Mouse (Mus musculus): Measurements from ENCODE around the gene Anpep. TPM values are rescaled to one million over a fixed set of nuclear protein-coding genes. Genes with fewer than 3 reads are reported as not detected.

Anpep gene
- polyA plus RNA-seq (2012; rRNA removed): 5.4 and 5.9 TPM in 2 replicates

DNA sequence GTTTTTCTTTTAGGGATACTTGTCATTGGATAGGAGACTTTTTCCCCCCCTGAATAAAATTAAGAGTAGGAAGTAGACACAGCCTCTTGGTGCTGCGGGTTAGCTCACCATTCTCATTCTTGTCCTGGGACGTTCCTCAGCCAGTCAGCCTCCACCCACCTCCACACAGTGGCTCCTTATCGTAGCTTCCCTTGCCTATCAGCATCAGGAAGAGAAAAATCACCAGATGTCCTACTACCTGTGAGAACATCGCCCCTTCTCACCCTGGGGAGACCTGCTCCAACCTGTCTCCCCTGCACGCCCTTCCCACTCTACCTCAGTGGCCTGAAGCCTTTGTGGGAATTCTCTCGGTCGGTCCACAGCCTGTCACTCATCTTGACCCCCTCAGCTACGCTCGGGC, at the start of gene Anpep:
Anpep (minus strand) TSS at position 249 of the 400 bp plus-strand sequence.
- DNase-seq (ENCODE audit: extremely low spot score in 1 of 2, low spot score in 1 of 2): no peak

DNA sequence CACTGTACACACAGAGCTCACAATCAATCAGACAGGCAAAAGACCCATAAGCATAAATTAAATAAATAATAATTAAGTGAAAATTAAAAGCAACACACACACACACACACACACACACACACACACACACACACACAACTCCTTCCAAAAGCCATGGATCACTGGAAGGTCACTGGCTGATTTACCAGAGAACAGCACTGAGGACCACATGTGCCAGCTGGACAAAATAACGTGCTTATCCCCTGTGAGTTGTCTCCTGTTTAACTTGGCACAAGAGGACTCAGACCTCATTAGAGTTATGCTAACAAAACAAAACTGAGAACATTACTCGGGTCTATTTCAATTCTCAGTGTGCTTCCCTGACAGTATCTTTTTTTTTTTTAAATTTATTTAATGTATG, 46.5 kb upstream of the Anpep start:
- no peak for DNase-seq (ENCODE audit: extremely low spot score in 1 of 2, low spot score in 1 of 2)

DNA sequence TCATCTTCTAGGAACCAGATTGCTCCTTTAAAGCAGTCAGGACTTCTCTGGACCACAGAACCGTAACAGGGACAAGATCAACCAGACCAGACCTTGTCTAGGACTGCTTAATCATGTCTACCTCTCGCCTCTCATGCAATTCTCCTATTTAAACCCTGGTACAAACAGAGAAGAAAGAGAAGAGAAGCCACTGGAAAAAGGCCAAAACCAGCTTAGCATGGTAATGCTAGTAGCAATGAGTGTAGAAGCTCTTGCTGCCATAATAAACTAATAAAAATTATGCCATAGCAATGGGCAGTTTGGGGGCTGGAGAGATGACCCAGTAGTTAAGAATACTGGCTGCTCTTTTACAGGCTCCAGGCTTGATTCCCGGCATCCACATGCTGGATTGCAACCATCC, 46.1 kb upstream of the Anpep start:
- DNase-seq (ENCODE audit: extremely low spot score in 1 of 2, low spot score in 1 of 2): no peak

DNA sequence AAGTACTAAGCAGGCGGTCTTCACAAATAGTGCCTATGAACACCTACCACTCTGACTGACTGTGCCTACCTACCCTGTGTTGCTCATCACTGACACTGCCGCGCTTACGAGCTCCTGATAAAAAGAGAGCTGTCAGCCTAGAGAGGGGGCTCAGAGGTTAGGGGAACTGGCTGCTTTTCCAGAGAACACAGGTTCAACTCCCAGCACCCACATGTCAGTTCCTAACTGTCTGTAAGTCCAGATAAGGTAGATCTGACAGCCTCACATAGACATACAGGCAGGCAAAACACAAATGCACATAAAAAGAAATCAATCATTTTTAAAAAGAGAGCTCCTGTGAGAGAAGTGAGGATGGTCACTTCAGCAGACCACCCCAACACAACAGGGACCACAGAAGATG, 44.3 kb upstream of the Anpep start:
- no peak for DNase-seq (ENCODE audit: extremely low spot score in 1 of 2, low spot score in 1 of 2)

DNA sequence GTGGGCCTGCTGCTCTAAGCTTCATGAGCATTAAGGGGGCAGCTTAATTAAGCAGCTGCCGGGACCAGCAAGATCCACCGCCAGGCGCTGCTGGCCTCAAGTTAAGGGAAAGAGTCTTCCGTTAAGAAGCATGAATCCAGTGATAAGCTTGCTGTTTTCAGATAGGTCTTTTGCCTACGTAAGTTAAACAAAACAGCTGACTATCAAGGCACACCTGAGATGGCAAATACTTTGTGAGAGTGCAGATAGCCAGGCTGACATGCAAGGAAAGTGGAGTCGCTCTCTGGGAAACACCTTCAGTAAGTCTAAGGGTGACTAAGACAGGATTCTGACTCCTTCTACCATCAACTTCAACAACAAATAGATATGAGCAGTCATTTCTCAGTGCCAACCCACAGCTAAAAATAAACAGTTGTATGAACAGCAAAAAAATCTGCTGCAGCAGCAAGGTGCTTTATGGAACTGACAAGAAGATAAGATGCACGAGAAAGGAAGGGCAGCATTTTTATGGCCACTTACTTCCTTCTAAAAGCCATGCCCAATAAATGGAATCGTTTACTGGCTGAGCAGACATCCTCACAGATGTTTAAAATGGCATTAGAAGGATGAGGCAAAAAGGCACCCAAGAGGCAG, 42.4 kb upstream of the Anpep start:
- no peak for DNase-seq (ENCODE audit: extremely low spot score in 1 of 2, low spot score in 1 of 2)

DNA sequence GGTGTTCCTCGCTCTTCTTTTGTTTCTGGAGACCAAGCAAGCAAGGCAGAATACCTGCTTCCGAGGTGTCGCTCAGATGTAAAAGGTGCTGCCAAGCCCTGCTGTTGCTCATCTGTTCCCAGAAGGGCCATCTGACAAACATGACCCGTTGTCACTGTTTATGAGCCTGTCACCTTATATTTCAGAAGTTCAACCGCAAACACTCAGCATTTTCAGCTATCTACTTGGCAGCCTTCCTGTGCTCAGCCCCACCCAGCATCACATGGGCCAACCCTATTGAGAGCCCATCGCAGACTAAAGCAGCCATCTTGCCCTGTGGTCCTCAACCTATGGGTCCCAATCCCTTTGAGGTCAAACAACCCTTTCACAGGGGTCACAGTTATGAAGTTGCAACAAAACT, 39.9 kb upstream of the Anpep start:
- DNase-seq (ENCODE audit: extremely low spot score in 1 of 2, low spot score in 1 of 2): no peak

DNA sequence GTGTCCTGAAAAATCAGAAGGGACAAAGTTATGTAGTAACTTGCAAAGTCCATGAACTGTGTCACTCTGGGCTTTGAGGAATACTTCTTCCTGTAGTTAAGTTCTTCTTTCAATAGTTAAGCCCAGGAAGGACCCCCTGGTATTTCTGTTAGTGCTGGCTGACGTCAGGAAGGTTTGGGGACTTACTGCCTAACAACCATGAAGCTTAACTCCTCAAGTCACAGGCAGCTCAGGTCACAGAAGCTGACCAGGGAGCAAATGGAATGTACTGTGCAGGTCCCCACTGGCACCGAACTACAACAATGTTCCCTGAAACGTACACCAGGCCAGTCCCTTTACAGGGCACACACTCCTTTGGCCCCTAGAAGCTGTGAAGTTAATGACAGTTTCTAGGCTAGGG, 34.4 kb upstream of the Anpep start:
- DNase-seq (ENCODE audit: extremely low spot score in 1 of 2, low spot score in 1 of 2): no peak

DNA sequence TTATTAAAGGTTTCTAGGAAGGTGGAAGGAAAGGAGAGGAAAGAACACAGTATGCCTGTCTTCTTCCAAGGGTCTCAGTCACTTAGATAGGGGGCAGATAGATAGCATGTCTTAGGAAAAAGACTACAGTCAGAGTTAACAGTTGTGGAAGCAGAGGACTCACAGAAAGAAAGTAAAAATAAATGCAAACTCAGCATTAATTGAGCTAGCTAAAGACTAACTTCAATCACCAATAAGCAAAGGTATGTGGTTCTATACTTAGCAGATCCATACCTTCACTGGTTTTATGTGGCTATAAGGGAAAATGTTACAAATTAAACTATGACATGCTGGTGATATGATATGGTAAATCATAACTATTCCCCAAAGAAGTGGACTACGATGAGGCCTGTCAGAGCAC, 33.9 kb upstream of the Anpep start:
- no peak for DNase-seq (ENCODE audit: extremely low spot score in 1 of 2, low spot score in 1 of 2)

DNA sequence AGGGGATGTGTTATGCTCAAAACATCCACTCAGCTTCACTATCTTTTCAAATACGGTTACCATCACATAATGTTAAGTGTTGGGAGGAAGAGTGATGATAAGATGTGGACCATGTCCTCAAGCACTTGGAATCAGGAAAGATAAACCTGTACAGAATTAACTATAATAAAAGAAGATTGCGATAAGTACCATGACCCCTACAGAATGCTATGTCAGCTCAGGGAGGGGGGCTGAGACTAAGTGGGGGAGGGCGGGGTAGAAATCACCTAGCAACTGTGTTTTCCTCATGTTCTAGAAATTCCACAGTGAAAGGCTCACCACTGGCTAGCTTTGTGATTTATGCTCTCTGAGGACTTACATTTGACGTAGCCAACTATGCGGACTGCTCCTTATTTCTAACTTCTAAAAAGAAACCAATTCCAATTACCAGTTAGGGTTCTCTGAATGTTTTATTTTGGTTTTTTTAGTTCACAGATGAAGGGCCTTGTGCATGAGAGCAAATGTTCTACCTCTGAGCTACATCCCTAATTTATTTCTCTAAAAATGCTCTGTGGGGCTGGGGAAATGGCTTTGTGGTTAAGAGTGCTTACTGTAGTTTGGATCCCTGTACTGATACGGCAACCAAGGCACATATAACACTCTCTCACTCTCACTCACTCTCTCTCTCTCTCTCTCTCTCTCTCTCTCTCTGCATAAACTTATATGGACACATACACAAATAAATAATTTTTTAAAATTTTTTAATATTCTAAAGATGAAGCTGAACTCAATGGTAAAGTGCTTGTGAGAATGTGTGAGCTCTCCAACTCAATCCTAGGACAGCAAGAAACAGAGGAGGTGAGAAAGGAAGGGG, 31.9 kb upstream of the Anpep start:
- no peak for DNase-seq (ENCODE audit: extremely low spot score in 1 of 2, low spot score in 1 of 2)

DNA sequence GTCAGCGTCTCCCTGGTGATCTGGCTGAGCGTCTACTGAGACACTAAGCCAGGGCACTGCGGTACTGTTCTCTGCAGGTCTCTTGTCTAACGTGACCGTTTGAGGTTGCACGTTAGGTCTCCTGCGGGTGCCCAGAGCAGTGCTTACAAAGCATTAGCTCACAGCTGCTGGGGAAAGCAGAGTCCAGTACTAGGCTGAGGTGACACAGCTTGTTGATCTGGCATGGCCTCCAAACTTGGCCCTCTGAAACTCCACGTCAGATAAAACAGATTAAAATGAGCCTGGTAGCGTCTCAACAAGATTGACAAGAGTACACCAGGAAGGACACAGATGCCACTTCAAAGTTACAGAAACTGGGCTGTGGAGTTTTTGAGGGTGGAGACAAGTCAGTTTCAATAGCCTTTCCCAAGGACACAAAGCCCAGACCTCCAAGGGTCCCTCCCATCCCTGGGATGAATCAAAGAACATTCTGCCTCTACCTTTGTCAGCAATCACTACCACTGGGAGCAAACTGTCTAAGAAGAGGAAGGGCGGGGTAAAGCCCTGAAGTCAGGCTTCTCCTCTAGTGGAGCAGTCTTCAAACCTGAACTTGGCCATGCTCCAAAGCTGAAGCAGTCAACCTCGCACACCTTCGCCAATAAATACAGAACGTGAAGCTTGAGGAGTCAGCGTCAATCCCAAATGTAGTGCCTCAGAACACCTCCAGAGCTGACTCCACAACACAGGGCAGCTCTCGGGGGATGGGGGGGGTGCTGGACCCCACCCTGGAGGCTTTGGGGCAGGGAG, 29.8 kb upstream of the Anpep start:
- no peak for DNase-seq (ENCODE audit: extremely low spot score in 1 of 2, low spot score in 1 of 2)

DNA sequence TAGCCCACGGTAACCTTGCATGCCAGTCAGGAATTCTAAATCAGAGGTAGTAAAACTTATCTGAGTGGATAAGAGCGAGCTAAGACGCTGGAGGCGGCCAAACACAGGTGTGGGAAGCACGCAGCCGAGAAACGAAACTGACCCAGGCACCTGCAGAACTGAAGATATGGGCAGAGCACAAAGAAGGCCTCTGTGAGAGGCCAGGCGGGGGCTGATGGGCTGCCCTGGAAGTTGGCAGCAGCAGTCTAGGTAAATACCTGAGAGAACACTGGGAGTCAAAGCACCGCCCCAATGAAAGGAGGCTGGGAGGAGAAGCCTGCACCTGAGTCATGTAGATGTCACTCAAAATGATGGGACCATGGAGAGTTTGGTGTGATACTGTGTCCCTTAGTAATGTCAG, 27.7 kb upstream of the Anpep start:
- DNase-seq (ENCODE audit: extremely low spot score in 1 of 2, low spot score in 1 of 2): no peak

DNA sequence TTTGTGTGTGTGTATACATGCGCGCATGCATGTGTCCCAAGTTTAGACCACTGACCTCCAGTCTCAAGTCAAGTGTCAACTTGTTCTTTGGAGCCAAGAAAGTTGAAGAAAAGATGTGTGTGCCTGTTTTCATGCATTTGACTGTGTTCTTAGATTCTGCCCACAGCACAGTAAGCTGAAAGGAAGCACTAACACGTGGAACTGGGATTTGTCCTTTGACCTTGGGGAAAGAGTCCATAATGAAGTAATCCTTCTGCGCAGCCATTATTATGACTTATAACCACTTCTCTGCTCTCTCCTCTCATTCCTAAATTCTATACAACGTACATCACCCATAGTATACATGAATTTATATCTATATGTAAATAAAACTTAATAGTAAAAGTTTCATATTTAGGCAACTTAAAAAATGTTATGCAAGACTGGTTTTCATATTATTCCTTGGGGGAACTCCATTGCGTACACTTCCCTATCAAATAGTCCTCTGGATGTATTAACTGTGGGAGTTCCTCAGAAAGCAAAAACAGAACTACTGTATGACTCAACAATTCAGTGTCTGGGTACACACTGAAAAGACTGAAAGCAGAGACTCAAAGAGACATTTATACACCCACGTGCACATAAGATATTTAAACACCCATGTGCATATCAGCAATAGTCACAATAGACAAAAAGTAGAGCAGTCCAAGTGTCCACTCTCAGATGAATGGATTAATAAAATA, 22.9 kb upstream of the Anpep start:
- DNase-seq (ENCODE audit: extremely low spot score in 1 of 2, low spot score in 1 of 2): no peak

DNA sequence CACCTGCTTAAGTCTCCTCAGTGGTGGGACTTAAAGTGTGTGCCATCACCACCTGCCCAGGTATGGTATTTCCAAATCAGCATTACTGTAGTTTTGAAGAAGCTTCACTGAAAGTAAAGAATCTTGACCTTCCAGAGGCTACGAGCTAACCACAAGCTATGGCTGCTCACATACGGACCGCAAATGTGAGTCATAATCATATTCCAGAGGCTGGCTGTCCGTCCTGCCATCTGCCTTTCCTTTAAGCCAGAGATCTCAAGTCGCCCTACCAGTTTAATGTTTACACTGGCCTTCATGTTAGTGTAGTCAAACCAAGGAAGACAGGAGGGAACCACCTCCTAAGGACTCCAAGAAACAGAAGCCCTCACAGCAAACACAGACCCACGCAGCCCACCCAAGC, 21.0 kb upstream of the Anpep start:
- DNase-seq (ENCODE audit: extremely low spot score in 1 of 2, low spot score in 1 of 2): no peak

DNA sequence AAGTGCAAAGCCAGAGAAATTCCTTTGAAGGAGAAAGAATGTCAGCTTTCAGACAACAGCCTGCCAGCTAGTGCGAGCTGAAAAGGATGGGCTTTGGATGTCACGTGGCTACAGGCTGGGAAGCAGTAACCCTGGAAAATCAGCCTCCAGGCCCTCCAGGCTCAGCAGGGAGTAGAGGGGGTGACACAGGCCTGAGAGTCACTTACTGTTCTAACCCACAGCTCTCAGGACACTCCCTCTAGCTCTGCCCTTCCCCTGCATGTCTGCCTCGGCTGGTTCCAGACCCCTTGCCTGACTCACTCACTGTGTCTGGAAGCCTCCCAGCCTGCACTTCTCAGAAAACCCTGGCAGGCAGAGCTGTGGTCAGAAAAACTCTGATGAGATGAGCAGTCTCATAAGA, 20.1 kb upstream of the Anpep start:
- DNase-seq (ENCODE audit: extremely low spot score in 1 of 2, low spot score in 1 of 2): no peak

DNA sequence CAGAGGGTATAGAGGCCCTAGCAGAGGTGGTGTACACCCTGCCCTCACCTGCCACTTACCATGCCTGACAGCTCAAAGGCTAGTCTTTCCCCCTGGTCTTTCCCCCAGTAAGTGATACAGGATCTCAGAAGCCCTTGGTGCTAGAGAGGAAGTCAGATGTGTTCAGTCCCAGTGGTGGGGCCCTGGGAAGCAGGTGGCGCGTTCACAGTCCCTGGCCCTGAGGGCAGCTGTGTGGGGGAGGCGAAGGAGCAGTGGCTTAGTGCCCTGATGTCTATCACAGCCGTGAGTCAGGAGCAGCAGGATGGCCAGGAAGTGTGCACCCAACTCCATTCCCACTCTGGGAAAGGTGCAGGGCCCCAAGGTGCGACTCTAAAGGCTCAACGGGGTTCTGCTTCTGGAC, 19.2 kb upstream of the Anpep start:
- no peak for DNase-seq (ENCODE audit: extremely low spot score in 1 of 2, low spot score in 1 of 2)

DNA sequence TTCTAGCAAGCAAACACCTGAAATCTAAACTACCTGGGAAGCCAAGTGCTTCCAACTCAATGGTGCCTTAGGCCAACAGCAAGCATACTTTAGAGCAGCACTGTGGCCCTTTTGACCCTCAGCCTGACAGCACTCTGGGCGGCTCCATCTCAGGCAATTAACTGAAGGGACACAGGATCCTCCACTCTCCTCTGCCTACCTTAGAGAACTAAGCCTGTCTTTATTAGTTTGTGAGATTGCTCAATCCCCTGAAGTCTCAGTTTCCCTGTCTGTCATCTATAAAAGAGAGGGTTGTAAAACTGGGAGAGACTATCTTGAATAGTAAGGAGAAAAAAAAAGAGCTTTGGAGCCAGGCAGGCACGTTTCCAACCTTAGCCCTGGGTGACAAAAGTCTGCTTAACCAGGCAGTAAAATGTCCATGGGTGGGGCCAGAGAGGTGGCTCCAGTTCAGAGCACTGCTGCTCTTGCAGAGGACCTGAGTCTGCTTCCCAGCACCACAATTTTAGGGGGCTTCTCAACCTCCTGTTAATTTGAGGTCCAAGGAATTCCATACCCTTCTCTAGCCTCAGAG, 17.7 kb upstream of the Anpep start:
- DNase-seq (ENCODE audit: extremely low spot score in 1 of 2, low spot score in 1 of 2): no peak

DNA sequence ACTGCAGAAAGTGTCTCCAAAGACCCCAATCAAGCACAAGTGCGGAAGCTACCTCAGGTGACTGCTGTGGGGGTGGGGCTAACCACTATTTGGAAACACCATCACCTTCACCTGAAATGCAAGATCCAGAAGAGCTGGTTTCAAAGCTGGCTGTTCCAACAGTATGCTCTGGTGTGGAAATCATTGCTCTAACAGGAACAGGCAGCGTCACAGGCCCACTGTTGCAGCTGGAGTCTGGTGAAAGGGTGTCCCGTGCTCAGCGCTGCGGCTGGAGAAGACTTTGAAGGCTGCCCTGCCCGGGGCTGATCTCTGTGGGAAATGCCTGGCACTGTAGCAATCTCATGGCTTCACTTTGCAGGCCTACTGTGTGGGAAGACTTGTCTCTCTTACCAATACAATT, 12.5 kb upstream of the Anpep start:
- no peak for DNase-seq (ENCODE audit: extremely low spot score in 1 of 2, low spot score in 1 of 2)

DNA sequence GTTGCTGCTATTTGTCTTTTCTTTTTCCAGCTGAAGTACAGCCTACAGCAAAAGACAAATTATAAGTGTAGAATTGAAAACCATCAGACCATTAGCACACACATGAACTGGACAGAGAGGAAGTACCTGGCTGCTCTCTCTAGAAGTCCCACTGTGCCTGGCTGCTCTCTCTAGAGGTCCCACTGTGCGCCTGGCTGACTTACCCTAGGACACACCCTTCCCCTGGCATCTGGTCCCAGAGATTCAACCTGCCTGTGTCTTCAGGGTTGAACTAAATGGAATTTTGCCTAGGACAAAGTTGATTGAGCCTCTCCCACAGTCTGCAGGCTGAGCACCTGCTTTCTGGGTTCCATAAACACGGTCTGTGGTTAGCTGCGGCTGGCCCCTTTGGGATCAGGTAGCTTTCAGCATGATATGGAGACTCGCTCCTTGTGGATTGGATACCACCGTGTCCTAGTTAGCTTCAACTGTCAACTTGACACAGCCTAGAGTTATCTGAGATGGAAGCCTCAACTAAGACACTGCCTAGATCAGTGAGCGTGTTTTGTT, 11.0 kb upstream of the Anpep start:
- no peak for DNase-seq (ENCODE audit: extremely low spot score in 1 of 2, low spot score in 1 of 2)

DNA sequence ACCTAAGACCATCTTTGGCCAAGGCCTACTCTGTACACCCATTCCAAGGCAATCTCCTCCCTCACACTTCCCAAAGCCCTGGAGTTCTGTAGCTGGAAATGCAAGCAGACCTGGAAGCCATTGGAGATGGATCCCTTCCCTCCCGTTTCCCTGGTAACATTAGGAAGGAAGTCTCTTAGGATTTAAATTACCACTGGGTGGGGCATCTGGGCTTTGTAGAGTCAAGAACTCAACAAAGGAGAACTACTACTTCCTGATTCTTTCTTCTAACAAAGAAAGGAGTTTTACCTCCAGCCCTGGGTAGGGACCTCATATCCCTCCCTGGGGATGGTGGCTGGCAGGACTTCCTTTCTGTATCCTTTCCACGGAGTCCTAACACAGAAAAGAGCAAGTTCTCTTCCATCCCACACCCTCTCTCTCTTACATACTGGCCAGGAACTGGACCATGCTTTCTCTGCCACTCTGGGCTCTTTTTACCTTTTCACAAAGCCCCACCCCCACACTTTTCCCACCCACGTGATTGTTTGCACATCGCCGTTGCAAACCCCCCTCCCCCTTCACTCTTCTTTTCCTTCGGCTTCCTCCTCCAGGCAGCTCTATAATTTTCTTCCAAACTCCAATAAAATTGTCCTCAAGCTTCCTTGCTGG, 8.3 kb upstream of the Anpep start:
- DNase-seq (ENCODE audit: extremely low spot score in 1 of 2, low spot score in 1 of 2): no peak

DNA sequence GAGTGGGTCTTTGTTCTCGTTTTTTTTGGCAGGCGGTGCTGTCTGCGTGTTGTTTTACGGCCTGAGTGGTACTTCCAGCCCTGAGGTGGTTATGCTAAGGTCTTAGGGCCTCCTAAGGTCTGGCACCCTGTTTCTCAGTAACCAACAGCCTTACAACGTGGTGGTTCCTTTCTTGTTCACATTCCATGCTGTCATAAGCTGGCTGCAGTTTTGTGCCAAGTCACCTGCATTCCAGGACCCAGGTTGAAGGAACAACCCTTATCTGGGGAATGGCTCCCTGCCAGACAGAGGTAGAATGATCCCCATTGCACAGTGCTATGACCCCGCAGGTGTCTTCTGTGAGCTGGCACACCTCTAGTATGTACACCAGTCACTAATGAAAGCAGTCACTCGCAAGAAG, 7.6 kb upstream of the Anpep start:
- DNase-seq (ENCODE audit: extremely low spot score in 1 of 2, low spot score in 1 of 2): no peak

All from frontal cortex, adult 2 months (tissue).